Mouse (Mus musculus) midbrain, embryonic 14.5 days (tissue): Measurements from ENCODE around the gene Zkscan6. TPM values are rescaled to one million over a fixed set of nuclear protein-coding genes. Genes with fewer than 3 reads are reported as not detected.

Experiments
- polyA plus RNA-seq: library from polyadenylated mRNA; unstranded; fragments of >200 nt; fragmentation: Nextera tagmentation; extraction: Ambion mirVana; gene quantifications from 2 replicates; pipeline ENCODE4 v1.2.1, GENCODE M21; 2014

Zkscan6 gene
- polyA plus RNA-seq, 1 experiment from 2014 or later = 19.2 TPM

Other genes with a start within 250 kb of the Zkscan6 start
- 86.5 and 100 TPM in 2 replicates for gene Map2k4, start 18.9 kb upstream of the Zkscan6 start, polyA plus RNA-seq